Mouse (Mus musculus) limb, embryonic 11.5 days (tissue): ENCODE data around the gene Rimklb. TPM values are rescaled to one million over a fixed set of nuclear protein-coding genes. Genes with fewer than 3 reads are reported as not detected.
A peak's percentile ranks its signal among the peaks of the same experiment; 100 is the strongest.

Source experiments
- ATAC-seq: fragments of 200-750 bp; cut with Nextera tagmentation; 2 replicates; pipeline ENCODE4 v1.8.0; 2017; ENCODE audit warnings: low read depth; ENCODE audit not compliant: insufficient number of reproducible peaks, low FRiP score, low TSS enrichment
- DNase-seq: peaks from one replicate; pipeline ENCODE4 v3.0.0-alpha.2; 2015; ENCODE audit warnings: low spot score
- H3K27ac ChIP-seq: fragments of 300-500 bp; sonication (generic); replicated peaks from 2 replicates; pipeline ENCODE4 v1.5.1; 2014; ENCODE audit warnings: low read depth, mild to moderate bottlenecking, low read length
- H3K27me3 ChIP-seq: fragments of 300-500 bp; sonication (generic); 2 replicates; pipeline ENCODE4 v1.6.1; 2014; ENCODE audit warnings: mild to moderate bottlenecking, low read length, mixed read lengths; ENCODE audit not compliant: control insufficient read depth, insufficient read depth
- H3K36me3 ChIP-seq: fragments of 300-500 bp; sonication (generic); 2 replicates; pipeline ENCODE4 v1.6.1; 2014; ENCODE audit warnings: mild to moderate bottlenecking, low read length, moderate library complexity, mixed read lengths; ENCODE audit not compliant: control insufficient read depth, insufficient read depth
- H3K4me1 ChIP-seq: fragments of 300-500 bp; sonication (generic); 2 replicates; pipeline ENCODE4 v1.6.1; 2014; ENCODE audit warnings: low read length, mixed read lengths; ENCODE audit not compliant: control insufficient read depth, insufficient read depth
- H3K4me2 ChIP-seq: fragments of 300-500 bp; sonication (generic); 2 replicates; pipeline ENCODE4 v1.6.1; 2014; ENCODE audit warnings: low read depth, mild to moderate bottlenecking, moderate library complexity; ENCODE audit not compliant: severe bottlenecking
- H3K4me3 ChIP-seq: fragments of 300-500 bp; sonication (generic); 2 replicates; pipeline ENCODE4 v1.5.1; 2014; ENCODE audit warnings: low read depth, low read length
- H3K9ac ChIP-seq: fragments of 300-500 bp; sonication (generic); 2 replicates; pipeline ENCODE4 v1.6.1; 2014; ENCODE audit warnings: mild to moderate bottlenecking, low read length
- H3K9me3 ChIP-seq: fragments of 300-500 bp; sonication (generic); 2 replicates; pipeline ENCODE4 v1.6.1; 2016; ENCODE audit warnings: low read length; ENCODE audit not compliant: control insufficient read depth
- WGBS: fragments of 180-500 bp; shearing (Covaris S2); extraction: QIAGEN DNeasy Blood & Tissue Kit; methylation state at CpG from one replicate; pipeline ENCODE4 v1.1.7; 2014; 5-methylcytosine and 5-hydroxymethylcytosine counted together
- polyA plus RNA-seq: library from polyadenylated mRNA; unstranded; fragments of >200 nt; fragmentation: Nextera tagmentation; extraction: Ambion mirVana; gene quantifications from 2 replicates; pipeline ENCODE4 v1.2.1, GENCODE M21; 2014

The Rimklb gene
- polyA plus RNA-seq, 1 experiment from 2014 or later, result 56.2 TPM

- H3K27ac ChIP-seq, result no peak overlapping the region
- no peaks in the 10 kb centered on the region for H3K9me3 ChIP-seq
- WGBS, result 88% methylated on average over 3 of the region's 3 CpGs
- no peak overlapping the region for H3K4me2 ChIP-seq
- ATAC-seq (no peak), DNase-seq (no peak)
- peaks cover 3% of the 10 kb centered on the region; the same call in 1 of the 2 replicates for H3K36me3 ChIP-seq
- no peak overlapping the region for H3K9ac ChIP-seq
- H3K27me3 ChIP-seq, result no peaks in the 10 kb centered on the region
- H3K4me1 ChIP-seq, result no peaks in the 10 kb centered on the region
- no peak overlapping the region for H3K4me3 ChIP-seq
Measured at GRCm38 (mm10) chr6:122466092-122466713, 32.4 kb downstream of the Rimklb start.

GRCm38 (mm10) chr6:122458946-122459693, 39.4 kb downstream of the Rimklb start:
- WGBS, result 93% methylated on average over 8 of the region's 8 CpGs
- no peaks in the 10 kb centered on the region for H3K4me1 ChIP-seq
- H3K36me3 ChIP-seq, result peaks cover 8% of the 10 kb centered on the region; the same call in 1 of the 2 replicates
- no peaks in the 10 kb centered on the region for H3K9me3 ChIP-seq
- H3K27me3 ChIP-seq, result no peaks in the 10 kb centered on the region
- H3K4me3 ChIP-seq, result no peak overlapping the region
- H3K27ac ChIP-seq, result no peak overlapping the region
- ATAC-seq, result no peak
- H3K9ac ChIP-seq, result no peak overlapping the region
- DNase-seq, result no peak
- no peak overlapping the region for H3K4me2 ChIP-seq

- no peaks in the 10 kb centered on the region for H3K4me1 ChIP-seq
- 92% methylated on average over 7 of the region's 7 CpGs for WGBS
- ATAC-seq, result no peak
- no peaks in the 10 kb centered on the region for H3K9me3 ChIP-seq
- no peak overlapping the region for H3K9ac ChIP-seq
- peaks cover 2% of the 10 kb centered on the region; the same call in 1 of the 2 replicates for H3K36me3 ChIP-seq
- no peak overlapping the region for H3K27ac ChIP-seq
- DNase-seq, result no peak
- no peak overlapping the region for H3K4me2 ChIP-seq
- no peaks in the 10 kb centered on the region for H3K27me3 ChIP-seq
- no peak overlapping the region for H3K4me3 ChIP-seq
Measured at GRCm38 (mm10) chr6:122447848-122448247, 50.7 kb downstream of the Rimklb start.

- Histone ChIP-seq H3K27ac (no peak overlapping the region), H3K4me1 (no peaks in the 10 kb centered on the region)
- WGBS, result 92% methylated on average over 6 of the region's 6 CpGs
Measured at GRCm38 (mm10) chr6:122445215-122445614, 53.3 kb downstream of the Rimklb start.

GRCm38 (mm10) chr6:122440632-122441226, 57.8 kb downstream of the Rimklb start:
- Histone ChIP-seq H3K9ac (no peak overlapping the region), H3K4me1 (no peaks in the 10 kb centered on the region), H3K4me2 (no peak overlapping the region), H3K9me3 (no peaks in the 10 kb centered on the region), H3K36me3 (no peaks in the 10 kb centered on the region), H3K4me3 (no peak overlapping the region), H3K27me3 (no peaks in the 10 kb centered on the region), H3K27ac (no peak overlapping the region)
- ATAC-seq (no peak), DNase-seq (no peak)
- 70% methylated on average over 4 of the region's 4 CpGs for WGBS

More at GRCm38 (mm10) chr6:122445215-122445614, 53.3 kb downstream of the Rimklb start:
- Histone ChIP-seq H3K9ac (no peak overlapping the region), H3K36me3 (no peaks in the 10 kb centered on the region), H3K4me2 (no peak overlapping the region), H3K27me3 (no peaks in the 10 kb centered on the region), H3K4me3 (no peak overlapping the region), H3K9me3 (no peaks in the 10 kb centered on the region)
- DNase-seq, result no peak
- no peak for ATAC-seq

- Histone ChIP-seq H3K27ac (no peak overlapping the region), H3K4me1 (no peaks in the 10 kb centered on the region), H3K4me3 (no peak overlapping the region), H3K4me2 (no peak overlapping the region), H3K27me3 (no peaks in the 10 kb centered on the region), H3K36me3 (no peaks in the 10 kb centered on the region), H3K9ac (no peak overlapping the region), H3K9me3 (no peaks in the 10 kb centered on the region)
- DNase-seq (no peak), ATAC-seq (no peak)
- WGBS, result 81% methylated on average over 4 of the region's 4 CpGs
Measured at GRCm38 (mm10) chr6:122439249-122439648, 59.3 kb downstream of the Rimklb start.

GRCm38 (mm10) chr6:122435270-122435669, 63.3 kb downstream of the Rimklb start:
- Histone ChIP-seq H3K4me3 (no peak overlapping the region), H3K27ac (no peak overlapping the region), H3K36me3 (no peaks in the 10 kb centered on the region), H3K9ac (no peak overlapping the region), H3K9me3 (no peaks in the 10 kb centered on the region), H3K4me2 (no peak overlapping the region), H3K27me3 (no peaks in the 10 kb centered on the region), H3K4me1 (no peaks in the 10 kb centered on the region)
- DNase-seq (no peak), ATAC-seq (no peak)
- 84% methylated on average over 2 of the region's 2 CpGs for WGBS

- no peaks in the 10 kb centered on the region for H3K27me3 ChIP-seq
- no peak for ATAC-seq
- no peaks in the 10 kb centered on the region for H3K9me3 ChIP-seq
- H3K27ac ChIP-seq, result no peak overlapping the region
- no peak overlapping the region for H3K9ac ChIP-seq
- WGBS, result 63% methylated on average over 7 of the region's 7 CpGs
- H3K4me3 ChIP-seq, result no peak overlapping the region
- 0 out of 2 replicates have a peak, but pooled peaks cover 2% of the 10 kb centered on the region for H3K4me1 ChIP-seq
- H3K36me3 ChIP-seq, result no peaks in the 10 kb centered on the region
- H3K4me2 ChIP-seq, result no peak overlapping the region
- peak; percentile 18 for DNase-seq
Measured at GRCm38 (mm10) chr6:122427456-122427855, 71.1 kb downstream of the Rimklb start.
